Mouse (Mus musculus): ENCODE measurements around the gene Rhbdd3.

DNA sequence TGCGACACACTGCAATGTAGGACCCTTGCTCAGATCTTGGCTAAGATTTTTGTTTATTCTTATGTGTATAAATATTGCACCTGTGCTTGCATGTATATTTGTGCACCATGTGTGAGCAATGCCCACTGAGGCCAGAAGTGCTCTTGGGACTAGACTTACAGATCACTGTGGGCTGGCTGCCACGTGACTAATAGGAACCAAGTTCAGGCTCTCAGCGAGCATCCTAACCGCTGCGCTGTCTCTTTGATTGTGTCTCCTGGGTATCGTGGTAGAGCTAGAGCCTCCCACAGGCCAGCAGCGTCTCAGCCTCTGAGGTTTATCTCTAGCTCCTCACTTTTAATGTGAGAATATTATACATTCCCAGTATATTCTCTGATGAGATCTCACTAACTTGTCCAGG lies 14.9 kb downstream of the Rhbdd3 start:
- no peak for TF ChIP-seq CTCF (conservative IDR thresholded peaks at IDR 0.05; ENCODE audit: low read length)
- no peak for TF ChIP-seq NANOG (IDR thresholded peaks at IDR 0.05; ENCODE audit: borderline replicate concordance, low read length)
